Mouse (Mus musculus): ENCODE results near the gene B4galnt3. TPM values are rescaled to one million over a fixed set of nuclear protein-coding genes. Genes with fewer than 3 reads are reported as not detected.

B4galnt3 gene
- polyA plus RNA-seq (2017; shearing (Covaris generic)) = 0.13 TPM

GRCm38 (mm10) chr6:120294056-120294784 is at the start of gene B4galnt3, which contains the start of gene D330020A13Rik:
TSS of gene B4galnt3 (minus strand) at chr6:120294559.
TSS of gene D330020A13Rik (plus strand) at chr6:120294364.

Other genes starting within 250 kb of the B4galnt3 start
- gene Ninj2, start 201.2 kb downstream of the B4galnt3 start, polyA plus RNA-seq (2017; shearing (Covaris generic)) = 1.7 TPM
- gene D330020A13Rik, start 195 bp downstream of the B4galnt3 start, polyA plus RNA-seq (2017; shearing (Covaris generic)) = not detected
- 94.4 TPM for gene Kdm5a, start 69.6 kb upstream of the B4galnt3 start, polyA plus RNA-seq (2017; shearing (Covaris generic))
- 9.5 TPM for gene Ccdc77, start 69.8 kb upstream of the B4galnt3 start, polyA plus RNA-seq (2017; shearing (Covaris generic))
- gene Il17ra, start 168.7 kb upstream of the B4galnt3 start, polyA plus RNA-seq (2017; shearing (Covaris generic)) = 180 TPM
- 12.8 TPM for gene Tmem121b, start 199.2 kb upstream of the B4galnt3 start, polyA plus RNA-seq (2017; shearing (Covaris generic))
- gene Hdhd5, start 236.8 kb upstream of the B4galnt3 start, polyA plus RNA-seq (2017; shearing (Covaris generic)) = 117 TPM